Mouse (Mus musculus) ovary, adult 18-20 months (tissue): Measurements from ENCODE around the gene Kctd11.
A peak's percentile ranks its signal among the peaks of the same experiment; 100 is the strongest.

Experiments
- DNase-seq: peaks from one replicate; pipeline ENCODE4 v3.0.0; 2022; ENCODE audit warnings: low spot score, mixed read lengths

The Kctd11 gene

DNA sequence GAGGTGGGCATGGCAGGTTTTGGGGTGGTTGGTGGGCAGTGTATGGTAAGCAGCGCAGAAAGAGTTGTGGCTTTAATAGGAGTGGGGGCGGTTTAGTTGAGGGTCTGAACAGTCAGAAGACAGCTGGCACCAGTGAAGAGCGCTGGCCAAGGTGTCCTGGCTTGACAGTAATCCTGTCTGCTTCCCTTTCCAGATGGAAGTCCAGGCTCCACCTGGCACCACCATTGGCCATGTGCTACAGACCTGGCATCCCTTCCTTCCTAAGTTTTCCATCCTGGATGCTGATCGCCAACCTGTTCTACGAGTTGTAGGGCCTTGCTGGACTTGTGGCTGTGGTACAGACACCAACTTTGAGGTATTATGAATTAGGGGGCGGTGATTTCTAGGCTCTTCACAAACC, 33.2 kb downstream of the Kctd11 start:
- DNase-seq: no peak

DNA sequence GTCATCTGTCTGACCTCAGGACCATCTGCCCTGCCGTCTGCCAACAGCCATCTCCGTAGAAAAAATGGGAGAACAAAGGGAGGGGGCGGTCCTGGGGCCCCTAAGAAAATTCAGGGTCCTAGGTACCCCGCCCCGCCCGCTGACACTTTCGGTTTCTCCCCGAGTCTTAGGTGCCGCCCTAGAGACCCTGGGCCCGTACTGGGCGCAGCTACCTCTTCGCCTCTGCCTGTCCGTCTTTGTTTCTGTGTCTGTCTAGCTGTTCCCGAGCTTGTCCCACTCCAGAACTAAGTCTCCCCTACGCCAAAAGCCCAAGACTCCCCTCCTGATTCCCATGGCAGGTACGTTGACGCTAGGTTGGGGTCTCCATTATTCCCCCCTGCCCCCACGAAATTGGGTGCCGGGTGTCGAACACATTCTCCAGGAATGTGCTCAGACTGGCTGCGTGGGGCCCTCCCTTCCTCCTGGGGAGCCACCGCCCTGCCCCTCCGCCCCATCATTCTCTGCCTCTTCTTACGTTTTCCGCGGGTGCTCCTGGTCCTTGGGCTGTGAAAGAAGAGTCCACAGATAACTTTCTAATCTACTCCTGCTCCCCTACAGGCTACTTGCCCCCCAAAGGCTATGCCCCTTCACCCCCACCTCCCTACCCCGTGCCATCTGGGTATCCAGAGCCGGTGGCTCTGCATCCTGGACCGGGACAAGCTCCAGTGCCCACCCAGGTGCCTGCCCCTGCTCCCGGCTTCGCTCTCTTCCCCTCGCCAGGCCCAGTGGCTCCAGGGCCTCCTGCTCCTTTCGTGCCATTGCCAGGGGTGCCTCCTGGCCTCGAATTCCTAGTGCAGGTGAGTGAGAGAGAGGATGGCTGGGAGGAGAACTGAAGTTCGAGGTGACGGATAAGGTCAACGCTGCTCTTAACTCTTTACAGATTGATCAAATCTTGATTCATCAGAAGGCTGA, 34.2 kb downstream of the Kctd11 start:
- no peak for DNase-seq

DNA sequence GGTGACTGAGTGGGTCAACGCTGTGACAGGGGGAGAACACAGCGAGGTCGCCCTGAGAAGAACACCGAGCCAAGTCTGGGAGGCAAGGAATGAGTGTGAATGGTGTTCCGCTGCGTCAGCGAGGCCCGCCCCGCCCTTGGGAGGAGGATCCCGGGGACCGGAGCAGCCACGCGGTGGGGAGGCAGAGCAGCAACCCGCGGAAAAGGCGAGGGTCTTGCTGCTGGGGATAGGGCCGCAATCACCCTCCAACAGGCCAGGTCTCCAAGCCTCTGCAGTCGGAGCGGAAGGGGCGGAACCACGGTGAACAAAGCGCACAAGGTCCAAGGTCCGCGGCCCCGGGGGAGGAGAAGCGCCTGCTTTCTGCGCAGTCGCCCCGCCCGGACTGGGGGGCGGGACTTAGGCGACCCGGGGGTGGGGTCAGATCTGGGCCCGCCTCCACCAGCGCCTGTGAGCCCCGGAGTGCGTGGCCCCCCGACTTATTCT, 35.0 kb downstream of the Kctd11 start, which contains the start of gene Plscr3:
TSS of gene Plscr3 (plus strand) at position 179 of the 483 bp plus-strand sequence.
- peak; percentile 88 for DNase-seq

DNA sequence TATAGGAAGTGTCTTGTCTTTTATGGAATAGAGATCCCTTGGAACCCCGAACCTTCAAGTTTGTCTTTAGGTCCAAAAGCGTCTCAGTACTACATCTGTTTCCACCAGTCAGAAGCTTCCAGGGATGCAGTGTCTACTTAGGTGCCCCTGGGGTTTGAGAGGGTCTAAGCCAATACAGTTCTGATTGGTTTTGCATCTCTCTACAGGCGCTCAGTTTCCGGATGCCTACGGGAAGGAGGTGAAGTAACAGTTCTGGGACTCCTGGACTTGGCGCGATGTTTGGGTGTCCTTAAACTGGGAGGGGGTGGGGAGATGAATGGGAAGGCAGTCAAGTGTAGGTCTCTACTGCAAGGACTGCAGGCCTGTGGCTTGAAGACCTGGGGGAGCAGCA, 42.5 kb downstream of the Kctd11 start:
- DNase-seq: no peak

DNA sequence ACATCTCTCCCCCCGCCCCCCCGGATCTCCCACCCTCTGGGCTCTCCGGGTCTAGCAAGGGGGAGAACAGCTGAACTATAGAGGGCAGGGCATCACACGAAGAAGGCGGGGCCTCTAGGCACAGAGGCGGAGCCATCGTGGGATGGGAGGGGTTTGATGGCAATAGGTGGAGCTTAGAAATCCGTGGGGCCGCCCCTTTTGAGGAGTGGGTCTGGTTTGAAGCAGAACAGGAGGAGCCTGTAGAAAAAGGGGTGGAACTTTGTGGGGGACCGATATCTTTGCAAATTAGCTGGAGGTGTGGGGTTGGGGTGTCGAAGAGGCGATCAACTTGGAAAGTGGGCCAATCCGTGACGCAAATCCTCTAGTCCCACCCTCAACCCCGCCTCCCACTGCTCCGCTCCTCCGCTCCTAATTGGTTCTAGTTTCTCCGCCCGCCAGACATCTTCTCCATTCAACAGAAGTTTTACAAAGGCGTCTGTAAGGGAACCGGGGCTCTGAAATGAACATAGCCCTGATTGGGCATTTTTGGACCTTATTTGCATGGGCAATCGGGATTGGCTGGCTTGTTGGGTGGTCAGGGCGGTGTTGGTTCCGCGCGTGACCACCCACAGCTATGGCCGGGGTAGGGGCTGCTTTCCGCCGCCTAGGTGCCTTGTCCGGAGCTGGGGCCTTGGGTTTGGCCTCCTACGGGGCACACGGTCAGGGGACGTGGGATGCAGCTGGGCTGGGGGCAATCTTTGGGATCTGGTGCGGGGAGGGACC, 43.1 kb downstream of the Kctd11 start, which contains the start of gene Tmem256:
TSS of gene Tmem256 (plus strand) at position 563 of the 762 bp plus-strand sequence.
- DNase-seq: peak; percentile 96

DNA sequence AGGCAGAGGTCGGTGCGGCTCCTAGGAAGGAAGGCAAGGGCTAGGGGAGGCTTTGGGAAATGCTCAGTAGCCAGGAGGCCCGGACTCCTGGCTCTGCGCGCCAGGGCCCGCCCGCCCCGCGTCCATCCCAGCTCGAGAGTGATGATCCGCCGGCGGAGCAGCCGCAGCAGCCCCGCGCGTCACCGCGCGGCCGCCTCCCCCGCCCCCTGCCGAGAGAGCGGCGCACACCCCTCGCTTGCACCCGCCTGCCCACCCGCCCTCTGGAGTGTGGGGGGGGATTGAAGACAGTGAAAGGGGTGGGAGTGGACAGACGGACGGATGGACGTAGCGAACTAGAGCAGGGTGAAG, 43.6 kb downstream of the Kctd11 start, which contains the start of gene Nlgn2:
TSS of gene Nlgn2 (minus strand) at position 181 of the 348 bp plus-strand sequence.
- DNase-seq: no peak

DNA sequence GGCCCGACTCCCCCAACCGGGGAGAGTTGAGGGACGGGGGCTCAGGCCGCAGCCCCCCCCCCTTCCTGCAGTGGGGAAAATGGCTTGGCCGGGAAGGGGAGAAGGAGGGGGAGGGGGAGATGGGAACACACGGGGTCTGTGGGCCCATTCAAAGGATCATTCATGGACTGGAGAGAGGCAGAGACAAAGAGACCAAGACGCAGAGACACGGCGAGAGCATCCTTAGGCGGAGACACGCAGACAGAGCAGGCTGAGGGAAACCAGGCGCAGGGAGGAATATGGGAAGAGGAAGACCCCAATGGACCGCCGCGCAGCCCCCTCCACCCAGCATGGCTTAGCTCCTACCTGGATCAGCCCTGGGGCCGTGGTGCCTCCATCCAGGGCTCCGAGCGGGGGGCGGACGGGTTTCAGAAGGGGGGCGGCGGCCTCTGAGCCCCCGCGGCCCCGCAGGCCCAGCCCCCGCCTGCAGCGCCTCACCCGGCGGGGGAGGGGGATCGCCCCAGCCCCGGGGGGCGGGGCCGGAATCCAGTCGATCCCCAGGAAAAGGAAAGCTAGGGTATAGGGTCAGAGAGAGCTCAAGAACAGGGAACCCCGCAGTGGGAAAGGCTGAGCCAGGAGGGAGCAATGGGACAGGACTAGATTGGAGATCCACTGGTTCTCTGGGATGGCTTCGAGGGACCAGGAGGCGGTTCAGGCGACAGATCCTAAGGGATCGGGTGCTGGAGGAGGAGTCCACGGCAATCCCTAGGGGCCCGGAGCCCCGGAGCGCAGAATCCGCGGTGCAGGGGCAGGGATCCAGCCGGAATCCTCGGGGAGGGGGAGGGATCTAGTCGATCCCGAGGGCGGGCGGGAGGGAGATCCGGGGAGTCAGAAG, 44.3 kb downstream of the Kctd11 start:
- no peak for DNase-seq

DNA sequence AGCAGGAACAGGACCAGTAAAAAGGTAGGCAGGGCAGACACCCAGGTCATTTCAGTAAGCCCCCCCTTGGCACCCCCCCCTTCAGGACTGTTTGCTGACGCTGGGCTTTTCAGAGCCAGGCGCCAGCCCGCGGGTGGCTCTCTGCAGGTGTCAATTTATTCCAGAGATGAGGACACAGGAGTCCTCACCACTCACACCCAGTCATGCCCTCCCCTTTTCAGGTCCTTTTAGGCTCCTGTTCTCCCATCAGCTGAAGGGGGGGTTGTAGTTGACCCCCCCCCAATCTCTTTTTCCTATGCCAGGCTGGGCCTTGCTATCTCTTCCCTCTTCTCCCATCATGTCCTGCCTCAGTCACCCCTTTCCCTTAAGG, 45.3 kb downstream of the Kctd11 start:
- DNase-seq: no peak

DNA sequence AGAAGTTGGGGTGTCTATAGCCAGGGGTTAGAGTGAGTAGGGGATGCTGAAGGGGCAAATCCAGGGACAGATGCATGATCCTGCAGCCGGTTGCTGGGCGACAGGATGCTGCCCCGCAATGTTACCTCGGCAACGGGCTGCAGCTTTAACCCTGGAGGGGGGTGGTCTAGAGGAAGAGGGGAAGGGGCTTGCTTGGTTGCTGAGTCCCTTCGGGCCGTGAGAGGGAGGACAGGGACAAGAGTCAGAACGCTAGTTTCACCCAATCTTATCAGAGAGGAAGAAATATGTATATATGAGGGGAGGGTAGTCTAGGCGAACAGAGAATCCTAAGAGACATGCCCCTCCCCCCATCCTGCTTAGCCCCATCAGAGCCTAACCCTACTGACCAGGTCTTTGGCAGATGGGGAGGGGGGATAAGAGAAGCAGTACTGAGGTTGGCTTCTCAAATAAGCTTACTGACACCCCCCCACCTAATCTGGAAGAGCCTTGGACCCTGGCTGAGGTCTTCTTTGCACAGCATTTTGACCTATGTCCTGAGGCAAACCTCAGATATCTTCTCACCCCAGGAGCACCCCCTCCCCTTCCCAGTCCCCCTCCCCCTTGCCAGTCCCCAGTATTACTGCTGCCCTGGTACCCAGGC, 45.8 kb downstream of the Kctd11 start:
- no peak for DNase-seq

DNA sequence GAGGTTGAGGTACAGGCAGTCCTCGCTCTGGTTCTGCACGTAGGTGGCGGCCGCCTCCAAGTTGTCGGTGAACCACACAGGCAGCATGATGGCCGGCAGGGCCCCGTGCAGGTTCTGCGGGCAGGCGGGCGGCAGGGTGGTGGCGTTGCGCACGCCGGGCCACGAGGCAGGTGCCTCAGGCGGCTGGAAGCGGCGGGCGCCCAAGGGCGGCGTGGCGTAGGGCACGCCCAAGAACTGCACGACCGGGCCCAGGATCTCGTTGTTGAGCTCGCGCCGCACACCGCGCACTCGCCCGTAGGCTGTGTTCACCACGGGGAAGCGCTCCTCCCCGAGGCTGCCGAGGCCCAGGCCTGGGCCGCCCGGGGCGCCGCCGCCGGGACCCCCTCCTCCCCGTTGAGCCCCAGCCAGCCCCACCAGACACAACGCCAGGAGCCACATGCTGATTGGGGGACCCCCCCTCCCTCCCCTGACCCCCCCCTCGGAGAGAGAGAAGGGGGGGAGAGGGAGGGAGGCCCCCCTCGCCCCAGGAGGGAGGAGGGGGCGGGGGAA, 47.1 kb downstream of the Kctd11 start:
- DNase-seq: no peak

DNA sequence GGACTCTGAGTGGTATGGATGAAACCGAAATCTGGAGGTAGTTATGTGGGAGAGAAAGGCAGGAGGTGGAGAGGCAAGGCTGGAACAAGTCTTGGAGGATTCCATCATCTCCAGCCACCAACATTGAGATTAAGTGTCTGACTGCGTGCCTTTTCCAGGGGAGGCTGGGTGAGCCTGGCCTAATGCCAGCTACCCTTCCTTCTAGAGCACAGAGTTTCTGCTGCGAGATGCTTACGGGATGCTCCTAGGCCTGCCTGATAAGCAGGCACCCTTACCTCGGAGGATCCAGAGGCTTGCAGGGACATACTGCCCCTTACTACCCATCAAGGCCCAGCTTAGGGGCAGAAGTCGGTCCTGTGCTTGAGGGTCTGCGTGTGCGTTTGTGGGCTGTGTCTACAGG, 47.7 kb downstream of the Kctd11 start:
- no peak for DNase-seq

DNA sequence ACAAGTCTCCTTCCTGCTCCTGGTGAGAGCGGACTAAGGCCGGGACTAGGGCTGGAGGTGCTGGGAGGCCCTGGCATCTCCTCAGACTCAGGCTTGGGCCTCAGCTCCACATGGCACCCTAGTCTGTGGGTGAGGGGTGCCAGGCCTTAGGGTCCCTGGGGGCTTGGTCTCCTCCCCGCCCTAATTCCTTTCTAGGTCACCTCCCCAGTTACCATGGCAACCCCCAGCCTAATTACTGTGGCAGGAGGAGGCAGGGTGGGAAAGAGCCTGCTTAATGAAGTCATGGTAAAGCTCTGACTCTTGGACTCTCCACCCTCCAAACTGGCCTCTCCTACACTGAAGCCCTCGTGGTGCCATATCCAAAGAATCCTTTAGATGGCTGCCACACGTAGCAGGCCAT, 52.4 kb downstream of the Kctd11 start:
- no peak for DNase-seq
